21 mouse cellular contexts compared by ENCODE assay signal in genomic region chr15:95769576-95769975, GRCm38 (mm10). TPM values are rescaled to one million over a fixed set of nuclear protein-coding genes. Genes with fewer than 3 reads are reported as not detected.
DNase-seq lines count a peak whose midpoint lies in the region; ATAC-seq and TF ChIP-seq lines count a peak whose summit lies in the region.
"Had no signal": no experiment of that assay in that cellular context is flagged by ENCODE, and none has a peak within 500 bp of the region (broad histone marks: within the 10 kb centered on the region; RNA-seq: fewer than 3 reads in every experiment).

No protein-coding gene starts in this region.

- no peaks in the 10 kb centered on the region for H3K36me3 ChIP-seq in forebrain, embryonic 11.5 days (ENCODE audit: control insufficient read depth, insufficient read depth, low read length)
- no peaks in the 10 kb centered on the region for H3K36me3 ChIP-seq in forebrain, embryonic 16.5 days (ENCODE audit: control insufficient read depth, insufficient read depth)
- H3K36me3 ChIP-seq: liver, embryonic 13.5 days had no signal

- peak; percentile 42 for DNase-seq in gastrocnemius, adult 18-20 months (ENCODE audit: low spot score)
- DNase-seq in gastrocnemius, postnatal 25 days: no peak
- peak; percentile 56 for DNase-seq in left cerebral cortex, postnatal 4 days
- no peak for DNase-seq in left cerebral cortex, adult 2 months (ENCODE audit: extremely low spot score in 1 of 2, low spot score in 2 of 2)
- peak; percentile 71 for DNase-seq in adrenal gland, postnatal 10 days
- DNase-seq in heart, postnatal 25 days (ENCODE audit: low spot score): peak; percentile 33
- DNase-seq in forebrain, embryonic 11.5 days (ENCODE audit: low spot score): no peak
- DNase-seq: B cell, adult 2 months; cerebellum, adult 8-10 months; embryo, embryonic 11 days; forebrain, postnatal 0 days; kidney, adult 9 months; kidney, postnatal 36 days; layer of hippocampus, adult 9-11 months; liver, embryonic 13.5 days; lung, embryonic 14.5 days; spleen, adult 18-20 months; thymus, postnatal 36 days had no signal

- ATAC-seq in forebrain, embryonic 11.5 days (replicated peaks; ENCODE audit: low FRiP score): no peak
- no peak for ATAC-seq in forebrain, embryonic 16.5 days
- ATAC-seq: forebrain, postnatal 0 days; inflammation-experienced regulatory T-cells, adult 6 months had no signal

- no peak overlapping the region for H3K4me3 ChIP-seq in left cerebral cortex, adult 2 months
- no peak overlapping the region for H3K4me3 ChIP-seq in forebrain, embryonic 11.5 days (ENCODE audit: low read depth, low read length)
- no peak overlapping the region for H3K4me3 ChIP-seq in forebrain, embryonic 16.5 days (replicated peaks; ENCODE audit: low read length)
- H3K4me3 ChIP-seq: liver, embryonic 13.5 days had no signal

- H3K27ac ChIP-seq in left cerebral cortex, adult 2 months: no peak overlapping the region
- H3K27ac ChIP-seq in forebrain, embryonic 11.5 days (ENCODE audit: low read depth, low read length): no peak overlapping the region
- no peak overlapping the region for H3K27ac ChIP-seq in forebrain, embryonic 16.5 days (ENCODE audit: low read length)
- H3K27ac ChIP-seq: liver, embryonic 13.5 days had no signal

- H3K9ac ChIP-seq in forebrain, embryonic 11.5 days (ENCODE audit: low read length): no peak overlapping the region
- no peak overlapping the region for H3K9ac ChIP-seq in forebrain, embryonic 16.5 days (replicated peaks; ENCODE audit: low read depth, low read length)
- H3K9ac ChIP-seq: forebrain, postnatal 0 days; liver, embryonic 13.5 days; lung, embryonic 14.5 days had no signal

- intact Hi-C loops in left cerebral cortex, postnatal 4 days (cut with DNase I): no loop called here
- intact Hi-C loops in left cerebral cortex, adult 2 months (cut with DNase I): no loop called here
- intact Hi-C loops in heart, postnatal 25 days (cut with DNase I): no loop called here

- no peaks in the 10 kb centered on the region for H3K4me1 ChIP-seq in forebrain, embryonic 11.5 days (replicated peaks; ENCODE audit: control insufficient read depth, insufficient read depth, low read length)
- H3K4me1 ChIP-seq in forebrain, embryonic 16.5 days (replicated peaks; ENCODE audit: control insufficient read depth, insufficient read depth, low read length): no peaks in the 10 kb centered on the region

- no peak for TF ChIP-seq CTCF in left cerebral cortex, adult 2 months (IDR thresholded peaks at IDR 0.05)

- no peaks in the 10 kb centered on the region for H3K27me3 ChIP-seq in forebrain, embryonic 11.5 days (ENCODE audit: control insufficient read depth, insufficient read depth, low read length)
- H3K27me3 ChIP-seq in forebrain, embryonic 16.5 days (replicated peaks; ENCODE audit: control insufficient read depth, insufficient read depth, low read length): no peaks in the 10 kb centered on the region
- H3K27me3 ChIP-seq: liver, embryonic 13.5 days had no signal

- H3K9me3 ChIP-seq in forebrain, embryonic 11.5 days (ENCODE audit: control insufficient read depth, low read length): no peaks in the 10 kb centered on the region
- no peaks in the 10 kb centered on the region for H3K9me3 ChIP-seq in forebrain, embryonic 16.5 days (ENCODE audit: control insufficient read depth, low read length)
- H3K9me3 ChIP-seq: liver, embryonic 13.5 days had no signal

- 87% methylated on average over 4 of the region's 4 CpGs for WGBS in forebrain, embryonic 11.5 days
- WGBS in forebrain, embryonic 16.5 days: 80% methylated on average over 4 of the region's 4 CpGs

- no peak overlapping the region for H3K4me2 ChIP-seq in forebrain, embryonic 11.5 days (ENCODE audit: low read depth, low read length, severe bottlenecking)
- H3K4me2 ChIP-seq in forebrain, embryonic 16.5 days (ENCODE audit: low read length): no peak overlapping the region
- H3K4me2 ChIP-seq: liver, embryonic 13.5 days; lung, embryonic 14.5 days; midbrain, embryonic 11.5 days had no signal

RNA-seq across cellular contexts. Expression of gene Ano6, which starts 21.1 kb away (rescaled TPM):
- total RNA-seq in gastrocnemius, adult 18-20 months (2021): 10 to 100 TPM; 37.9 to 45.8 TPM
- total RNA-seq in gastrocnemius, postnatal 25 days (2021): 10 to 100 TPM; 39.5 to 39.6 TPM
- total RNA-seq in left cerebral cortex, postnatal 4 days (2021): 10 to 100 TPM; 26.9 to 27.2 TPM
- 10 to 100 TPM; 22.6 to 24.7 TPM for total RNA-seq in left cerebral cortex, adult 2 months (2021)
- total RNA-seq in adrenal gland, postnatal 10 days (2021): 10 to 100 TPM; 54.4 to 72.8 TPM
- 10 to 100 TPM; 21.1 to 25.9 TPM for total RNA-seq in heart, postnatal 25 days (2021)
- 38.0 and 40.3 TPM in 2 replicates for polyA plus RNA-seq in forebrain, embryonic 11.5 days (2014; fragmentation: Nextera tagmentation; extraction: Ambion mirVana)
- polyA plus RNA-seq in forebrain, embryonic 16.5 days (2015; fragmentation: Nextera tagmentation; extraction: Ambion mirVana): 22.7 and 24.6 TPM in 2 replicates

Comparison
In these comparisons a context has a peak if more than half of its experiments do, and no peak if none do; other contexts are left out.
1. DNase-seq: peak in gastrocnemius, adult 18-20 months (single experiment), left cerebral cortex, postnatal 4 days (single experiment), adrenal gland, postnatal 10 days (single experiment) and heart, postnatal 25 days (single experiment); none in gastrocnemius, postnatal 25 days (single experiment), left cerebral cortex, adult 2 months (0 of 2) and forebrain, embryonic 11.5 days (single experiment).